Mouse (Mus musculus) brain, embryonic 14.5 days (tissue): ENCODE measurements around the gene Cdipt.

Experiments used
- CTCF ChIP-seq: fragments of 200-500 bp; IDR thresholded peaks from 2 replicates; pipeline ENCODE4 v1.5.1; 2012; ENCODE audit warnings: inconsistent platforms, mild to moderate bottlenecking, moderate library complexity, borderline replicate concordance; ENCODE audit not compliant: insufficient read depth, insufficient read length; ENCODE audit errors: extremely low read depth
- POLR2A ChIP-seq: fragments of 200-500 bp; IDR thresholded peaks from 2 replicates; pipeline ENCODE4 v1.6.1; 2012; ENCODE audit warnings: mild to moderate bottlenecking, inconsistent platforms, borderline replicate concordance; ENCODE audit not compliant: poor library complexity, insufficient read depth, insufficient read length, severe bottlenecking; ENCODE audit errors: extremely low read depth

DNA sequence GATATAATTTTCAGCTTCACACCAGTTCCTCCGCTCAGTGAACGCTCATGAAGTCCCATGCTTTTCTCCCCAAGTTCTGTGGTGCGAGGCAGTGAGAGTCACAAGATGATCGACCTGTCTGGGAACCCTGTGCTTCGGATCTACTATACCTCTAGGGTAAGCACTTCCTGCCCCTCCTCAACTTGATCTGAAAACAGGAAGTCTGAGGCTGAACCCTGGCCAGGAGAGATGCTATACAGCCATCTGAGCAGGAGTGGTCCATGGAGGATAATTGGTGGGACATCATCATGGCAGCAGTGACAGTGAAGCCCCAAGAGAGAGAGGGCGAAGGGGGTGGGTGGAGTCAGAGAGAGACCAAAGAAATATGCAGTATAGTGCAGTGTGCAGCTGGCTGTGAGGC is 3.1 kb downstream of the Cdipt start:
- TF ChIP-seq POLR2A = no peak
- TF ChIP-seq CTCF = no peak
